Mouse (Mus musculus): Measurements from ENCODE around the gene Ntng1. TPM values are rescaled to one million over a fixed set of nuclear protein-coding genes. Genes with fewer than 3 reads are reported as not detected.

Ntng1 gene
- 10 to 100 TPM; 26.0 to 27.6 TPM for total RNA-seq (2021)

GRCm38 (mm10) chr3:110143206-110144061 lies at the start of gene Ntng1:
TSS of gene Ntng1 (minus strand) at chr3:110144011.
- peak; percentile 31 to 39 for DNase-seq (ENCODE audit: extremely low spot score in 1 of 2, low spot score in 1 of 2)

DNA sequence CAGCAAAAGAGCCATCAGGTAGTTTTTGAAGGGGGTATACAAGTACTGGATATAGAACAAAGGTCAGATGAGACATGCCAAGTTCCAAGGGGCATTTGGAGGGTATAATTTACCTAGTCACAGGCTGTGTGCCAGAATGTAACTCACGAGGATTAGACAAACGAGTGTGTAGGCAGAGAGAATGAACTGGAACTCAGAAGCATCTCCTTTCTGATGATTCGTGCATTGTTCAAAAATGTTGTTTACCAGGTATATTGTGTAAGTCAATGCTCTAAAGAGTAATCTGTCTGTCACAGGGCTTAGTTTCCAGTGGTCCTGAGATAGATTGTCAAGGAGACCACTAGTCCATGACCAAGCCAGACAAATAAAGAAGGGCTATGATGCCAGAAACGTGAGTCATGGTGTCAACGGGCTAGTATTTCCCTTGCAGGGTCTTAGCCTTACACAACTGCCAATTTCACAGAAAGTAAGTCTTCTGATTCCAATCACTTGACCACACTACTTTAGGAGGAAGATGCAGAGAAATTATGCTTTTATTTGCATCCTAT lies 43.7 kb upstream of the Ntng1 start:
- no peak for DNase-seq (ENCODE audit: extremely low spot score in 1 of 2, low spot score in 1 of 2)

GRCm38 (mm10) chr3:110149089-110149488 lies 5.3 kb upstream of the Ntng1 start:
- DNase-seq (ENCODE audit: extremely low spot score in 1 of 2, low spot score in 1 of 2) = no peak

- DNase-seq (ENCODE audit: extremely low spot score in 1 of 2, low spot score in 1 of 2) = no peak
Observed at GRCm38 (mm10) chr3:110144301-110145055, 667 bp upstream of the Ntng1 start.

DNA sequence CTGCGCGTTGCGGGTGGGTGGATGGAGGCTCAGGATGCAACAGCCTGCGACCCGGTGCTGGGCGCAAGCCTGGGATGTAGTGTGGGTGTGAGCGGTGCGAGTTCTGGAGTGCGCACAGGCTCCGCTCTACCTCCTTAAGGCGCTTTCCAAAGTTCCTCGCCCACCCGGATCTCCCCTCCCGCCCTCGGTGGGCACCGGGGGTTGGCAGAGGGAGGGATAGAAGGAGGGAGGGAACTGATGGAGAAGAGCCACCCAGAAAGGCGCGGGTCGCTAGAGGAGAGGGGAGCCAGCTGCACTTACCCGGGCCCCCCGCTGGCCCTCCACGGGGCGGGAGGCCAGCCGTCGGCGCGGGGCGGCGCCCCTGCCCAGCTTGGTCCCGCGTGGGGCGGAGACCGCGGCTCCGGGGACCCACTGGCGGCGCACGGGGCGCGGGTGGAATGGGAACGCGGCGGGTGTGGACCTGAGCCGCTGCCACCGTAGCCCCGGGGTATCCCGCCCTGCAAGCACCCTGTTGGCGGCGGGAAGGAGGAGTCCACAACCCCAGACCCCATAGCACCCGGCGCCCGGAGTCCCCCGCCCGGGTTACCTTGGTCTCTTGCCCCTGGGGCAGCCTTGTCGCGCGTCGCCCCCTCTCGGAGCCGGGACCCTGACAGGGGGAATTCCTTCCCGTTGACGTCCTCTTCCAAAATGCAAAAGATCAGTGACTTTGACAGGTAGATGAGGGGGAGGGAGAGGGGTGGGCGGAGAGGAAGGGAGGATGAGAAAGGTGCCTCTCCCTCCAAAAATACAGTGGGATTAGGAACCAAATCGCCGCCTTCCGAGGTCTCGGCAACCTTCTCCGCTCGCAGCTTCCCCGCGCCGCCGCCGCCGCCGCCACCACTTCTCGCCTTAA lies 1.3 kb downstream of the Ntng1 start:
- DNase-seq (ENCODE audit: extremely low spot score in 1 of 2, low spot score in 1 of 2) = peak; percentile 18 to 48

- peak; percentile 42 to 73 for DNase-seq (ENCODE audit: extremely low spot score in 1 of 2, low spot score in 1 of 2)
Observed at GRCm38 (mm10) chr3:110141351-110142302, 2.2 kb downstream of the Ntng1 start.

DNA sequence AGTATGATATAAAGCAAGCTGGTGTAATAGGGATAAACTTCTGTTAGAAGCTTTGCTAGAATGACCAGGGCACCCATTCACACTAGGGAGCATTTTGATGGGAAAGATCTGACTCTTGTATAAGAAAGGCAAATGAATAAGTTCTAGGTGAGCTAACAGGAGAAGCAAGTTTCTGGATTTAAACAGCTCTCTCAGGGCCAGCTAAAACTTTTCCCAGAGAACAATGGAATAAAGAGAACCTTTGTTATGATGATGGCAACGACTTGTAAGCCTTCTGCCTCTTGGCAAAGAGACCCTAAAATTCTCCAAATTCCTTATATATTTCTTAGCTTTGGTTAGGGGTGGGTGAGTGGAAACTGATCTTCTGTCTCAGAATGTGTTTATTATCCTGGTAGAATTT lies 7.7 kb downstream of the Ntng1 start:
- no peak for DNase-seq (ENCODE audit: extremely low spot score in 1 of 2, low spot score in 1 of 2)

- DNase-seq (ENCODE audit: extremely low spot score in 1 of 2, low spot score in 1 of 2) = no peak
Observed at GRCm38 (mm10) chr3:110133150-110133549, 10.7 kb downstream of the Ntng1 start.

DNA sequence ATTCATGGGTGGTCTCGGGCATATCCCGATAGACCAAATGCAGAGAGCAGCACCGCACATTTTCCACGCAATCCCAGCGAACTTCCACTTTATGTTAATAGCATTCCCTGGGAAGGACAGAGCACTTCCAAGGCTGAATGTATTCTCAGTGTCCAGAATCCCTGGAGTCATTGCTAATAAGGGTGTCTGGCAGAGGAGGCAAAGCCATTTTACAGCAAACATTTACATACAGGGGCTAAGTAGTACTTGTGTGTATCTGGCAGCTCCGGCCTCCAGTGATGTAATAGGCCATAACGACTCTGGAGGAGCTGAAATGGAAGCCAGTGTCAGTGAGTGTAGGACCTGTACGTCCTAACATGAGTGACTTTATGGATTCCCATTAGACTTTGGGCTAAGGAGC lies 11.5 kb downstream of the Ntng1 start:
- DNase-seq (ENCODE audit: extremely low spot score in 1 of 2, low spot score in 1 of 2) = no peak

DNA sequence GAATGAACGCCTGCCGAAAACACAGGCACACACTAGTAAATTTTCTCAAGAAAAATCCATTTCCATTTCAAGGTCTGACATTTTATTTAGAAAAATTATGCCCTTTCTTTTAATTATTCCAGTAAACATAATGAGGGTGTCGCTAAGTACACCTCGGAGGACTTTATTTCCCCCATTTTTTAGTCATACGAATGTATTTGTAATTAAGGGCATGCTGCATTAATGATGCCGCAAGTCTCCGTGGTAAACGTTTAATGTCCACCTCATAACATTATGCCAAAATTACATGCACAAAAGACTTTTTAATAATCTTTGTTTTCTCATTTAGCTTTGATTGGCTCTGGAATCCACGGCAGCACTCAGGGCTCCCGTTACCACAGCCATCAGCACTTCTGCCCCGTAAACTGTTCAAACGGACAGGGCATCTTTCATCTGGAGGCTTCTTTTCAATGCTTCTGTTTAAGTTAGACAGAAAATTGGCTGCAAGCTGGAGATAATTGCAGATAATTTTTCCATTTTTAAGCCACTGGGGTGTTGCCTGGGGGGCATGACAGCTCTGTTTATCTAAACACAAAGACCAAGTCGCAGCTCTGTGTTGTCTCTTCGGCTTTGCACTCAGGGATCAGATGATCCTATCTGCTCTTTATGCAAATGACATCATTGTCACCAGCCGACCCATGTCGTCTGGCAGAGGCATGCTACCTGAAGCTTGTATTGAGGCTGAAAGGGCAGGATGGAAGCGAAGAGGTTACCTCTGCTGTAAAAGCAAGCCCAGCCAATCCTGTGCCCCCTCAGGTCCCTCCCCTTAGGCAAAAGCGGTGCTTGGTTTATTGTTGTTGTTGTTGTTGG lies 12.5 kb downstream of the Ntng1 start:
- DNase-seq (ENCODE audit: extremely low spot score in 1 of 2, low spot score in 1 of 2) = no peak

DNA sequence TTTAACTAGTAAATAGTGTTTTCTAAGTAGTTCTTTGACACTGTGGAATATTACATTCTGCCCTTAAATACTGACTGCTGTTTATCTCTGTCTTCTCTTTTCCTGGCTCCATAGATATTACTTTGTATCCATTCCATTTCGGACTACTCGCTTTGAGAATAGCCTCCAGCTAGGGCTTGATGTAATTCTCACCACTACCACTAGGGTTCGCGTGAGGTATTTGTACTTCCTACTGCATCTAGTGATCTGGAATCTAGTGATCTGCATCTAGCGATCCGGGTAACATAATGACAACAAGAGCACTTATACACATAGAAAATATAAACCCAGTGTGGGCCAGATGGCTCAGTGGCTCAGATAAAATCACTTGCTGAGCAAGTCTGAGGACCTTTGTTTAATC lies 14.2 kb downstream of the Ntng1 start:
- no peak for DNase-seq (ENCODE audit: extremely low spot score in 1 of 2, low spot score in 1 of 2)

DNA sequence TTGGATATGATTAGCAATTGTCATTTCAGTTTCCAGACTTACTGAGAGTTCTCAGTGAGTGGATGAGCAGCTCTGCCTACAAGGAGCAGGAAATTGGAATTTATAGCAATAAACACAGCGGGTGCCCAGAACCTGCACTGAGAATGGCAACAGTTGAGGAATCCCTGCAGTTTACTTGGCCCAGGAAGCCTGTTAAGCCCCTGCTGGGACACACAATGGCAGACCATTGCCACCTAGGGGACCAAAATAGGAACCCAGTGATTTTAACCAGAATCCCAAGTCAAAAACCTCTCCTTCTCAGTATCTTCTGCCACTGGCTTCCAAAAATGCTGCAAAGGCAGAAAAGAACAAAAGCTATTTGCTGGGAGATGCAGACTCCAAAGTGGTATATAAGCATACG lies 37.8 kb downstream of the Ntng1 start:
- DNase-seq (ENCODE audit: extremely low spot score in 1 of 2, low spot score in 1 of 2) = no peak

- DNase-seq (ENCODE audit: extremely low spot score in 1 of 2, low spot score in 1 of 2) = no peak
Observed at GRCm38 (mm10) chr3:110094407-110094806, 49.4 kb downstream of the Ntng1 start.

DNA sequence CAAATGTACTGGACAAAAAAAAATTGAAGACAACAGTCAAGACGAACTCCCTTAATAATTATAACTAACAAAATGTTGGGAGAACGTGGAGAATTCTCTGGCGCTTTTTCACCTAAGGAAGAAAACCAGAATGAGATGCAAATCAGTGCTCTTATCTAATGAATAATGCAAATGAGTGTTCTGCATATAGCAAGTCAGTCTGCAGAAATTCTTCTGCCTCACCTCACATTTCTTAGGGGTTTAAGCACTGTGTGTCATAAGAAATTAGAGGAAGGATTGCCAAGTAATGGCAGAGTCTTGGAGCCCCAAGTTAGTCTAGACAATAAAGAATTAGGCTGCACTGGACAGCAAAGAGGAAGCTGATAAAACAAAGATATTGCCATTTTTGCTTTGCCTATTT lies 49.8 kb downstream of the Ntng1 start:
- no peak for DNase-seq (ENCODE audit: extremely low spot score in 1 of 2, low spot score in 1 of 2)

DNA sequence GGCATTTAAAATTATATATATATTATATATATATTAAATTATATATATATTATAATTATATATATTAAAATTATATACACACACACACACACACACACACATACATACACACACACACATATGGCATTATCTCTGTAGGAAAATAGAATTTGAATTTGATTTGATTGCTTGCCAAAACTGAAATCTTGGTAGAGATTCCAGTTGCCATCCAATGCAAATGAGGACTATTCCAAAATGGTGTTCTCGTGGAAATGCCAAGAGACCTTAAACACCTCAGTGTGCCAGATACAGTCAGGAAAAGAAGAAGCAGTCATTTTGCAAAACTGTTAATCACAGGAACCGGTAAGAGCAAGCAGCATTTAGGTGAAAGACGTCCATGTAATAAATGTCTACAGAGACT lies 51.3 kb downstream of the Ntng1 start:
- DNase-seq (ENCODE audit: extremely low spot score in 1 of 2, low spot score in 1 of 2) = no peak

GRCm38 (mm10) chr3:110087189-110087588 lies 56.6 kb downstream of the Ntng1 start:
- DNase-seq (ENCODE audit: extremely low spot score in 1 of 2, low spot score in 1 of 2) = no peak

GRCm38 (mm10) chr3:110085336-110085735 lies 58.5 kb downstream of the Ntng1 start:
- no peak for DNase-seq (ENCODE audit: extremely low spot score in 1 of 2, low spot score in 1 of 2)

DNA sequence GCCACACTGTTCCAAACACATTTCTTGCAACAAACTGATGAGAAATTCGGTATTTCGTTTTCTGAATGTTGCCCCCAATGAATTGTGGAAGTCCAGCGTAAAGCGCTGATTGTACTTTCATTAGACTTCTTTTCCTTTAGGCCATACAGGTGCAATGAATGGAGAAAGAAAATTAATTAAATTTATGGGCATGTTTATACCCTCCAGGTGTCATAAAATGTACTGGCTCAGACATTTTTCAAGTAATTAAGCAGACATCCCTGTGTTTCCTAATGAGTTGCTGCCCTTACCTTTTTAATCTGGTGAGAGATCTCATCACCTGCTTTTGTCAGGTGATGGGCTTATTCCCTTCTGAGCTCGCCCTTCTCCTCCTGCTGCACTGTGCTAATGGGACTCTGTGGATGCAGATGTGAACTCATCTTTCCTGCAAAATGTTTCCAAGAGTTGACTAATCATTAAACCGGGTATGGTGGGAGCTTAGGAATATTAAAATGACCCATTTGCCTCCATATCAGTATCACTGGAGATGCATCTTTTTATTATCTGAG lies 79.0 kb downstream of the Ntng1 start:
- no peak for DNase-seq (ENCODE audit: extremely low spot score in 1 of 2, low spot score in 1 of 2)

All from layer of hippocampus, postnatal 25 days (tissue).